Mouse (Mus musculus) c-Kit-positive CD71-positive TER-119-negative erythroid progenitor cells, embryonic 14.5 days (primary cell): ENCODE results near the gene Cdk7.
"Not testable (repeated sequence)": the region's sequence is repeated elsewhere in the genome, so short reads cannot be mapped to it uniquely, and the experiment has no call there.

Experiments
- DNase-seq: peaks from one replicate; pipeline ENCODE4 v3.0.0-alpha.2; 2013; ENCODE audit warnings: low read depth

Cdk7 gene

GRCm38 (mm10) chr13:100730861-100731176 lies at the start of gene Cdk7:
TSS of gene Cdk7 (minus strand) at chr13:100730939.
- peak; percentile 92 for DNase-seq

GRCm38 (mm10) chr13:100777491-100777890 lies 46.8 kb upstream of the Cdk7 start:
- DNase-seq, result peak; percentile 78

GRCm38 (mm10) chr13:100776710-100777109 lies 46.0 kb upstream of the Cdk7 start:
- no peak for DNase-seq

GRCm38 (mm10) chr13:100776056-100776419 lies 45.3 kb upstream of the Cdk7 start:
- DNase-seq, result no peak

- peak; percentile 90 for DNase-seq
Measured at GRCm38 (mm10) chr13:100775252-100776055, 44.7 kb upstream of the Cdk7 start, which contains the start of gene Cenph. TSS of gene Cenph (minus strand) at chr13:100775899.

- no peak for DNase-seq
Measured at GRCm38 (mm10) chr13:100774704-100775103, 44.0 kb upstream of the Cdk7 start.

- no peak for DNase-seq
Measured at GRCm38 (mm10) chr13:100755329-100755728, 24.6 kb upstream of the Cdk7 start.

- DNase-seq, result no peak
Measured at GRCm38 (mm10) chr13:100754186-100754585, 23.4 kb upstream of the Cdk7 start.

GRCm38 (mm10) chr13:100753011-100753410 lies 22.3 kb upstream of the Cdk7 start:
- no peak for DNase-seq

GRCm38 (mm10) chr13:100752529-100752928 lies 21.8 kb upstream of the Cdk7 start:
- DNase-seq, result no peak

- DNase-seq, result no peak
Measured at GRCm38 (mm10) chr13:100751402-100751801, 20.7 kb upstream of the Cdk7 start.

- no peak for DNase-seq
Measured at GRCm38 (mm10) chr13:100750799-100751198, 20.1 kb upstream of the Cdk7 start.

GRCm38 (mm10) chr13:100748638-100749037 lies 17.9 kb upstream of the Cdk7 start:
- DNase-seq, result no peak

GRCm38 (mm10) chr13:100746090-100746489 lies 15.4 kb upstream of the Cdk7 start:
- no peak for DNase-seq

GRCm38 (mm10) chr13:100744036-100744744 lies 13.5 kb upstream of the Cdk7 start, which contains the start of gene Mrps36:
TSS of gene Mrps36 (minus strand) at chr13:100744659.
- DNase-seq, result peak; percentile 95

- no peak for DNase-seq
Measured at GRCm38 (mm10) chr13:100743346-100744035, 12.8 kb upstream of the Cdk7 start.

GRCm38 (mm10) chr13:100742831-100743230 lies 12.1 kb upstream of the Cdk7 start:
- no peak for DNase-seq

GRCm38 (mm10) chr13:100732756-100733155 lies 2.0 kb upstream of the Cdk7 start:
- DNase-seq, result no peak

GRCm38 (mm10) chr13:100731462-100732046 lies 815 bp upstream of the Cdk7 start:
- DNase-seq, result not testable (repeated sequence)

GRCm38 (mm10) chr13:100730153-100730860 lies 432 bp downstream of the Cdk7 start:
- DNase-seq, result no peak

- not testable (repeated sequence) for DNase-seq
Measured at GRCm38 (mm10) chr13:100728530-100728929, 2.2 kb downstream of the Cdk7 start.

- DNase-seq, result no peak
Measured at GRCm38 (mm10) chr13:100728086-100728485, 2.7 kb downstream of the Cdk7 start.
